Comparison of ENCODE assay signal across 12 mouse cellular contexts in genomic region chr4:145147006-145147961, GRCm38 (mm10). TPM values are rescaled to one million over a fixed set of nuclear protein-coding genes. Genes with fewer than 3 reads are reported as not detected.
DNase-seq lines count a peak whose midpoint lies in the region; ATAC-seq lines count a peak whose summit lies in the region.
"Had no signal": no experiment of that assay in that cellular context is flagged by ENCODE, and none has a peak within 500 bp of the region (broad histone marks: within the 10 kb centered on the region; RNA-seq: fewer than 3 reads in every experiment).

No protein-coding gene starts in this region.

- H3K4me3 ChIP-seq in neural tube, embryonic 15.5 days (replicated peaks), result no peak overlapping the region
- H3K4me3 ChIP-seq: embryonic facial prominence, embryonic 13.5 days had no signal

- H3K9me3 ChIP-seq in neural tube, embryonic 15.5 days (replicated peaks), result no peaks in the 10 kb centered on the region
- H3K9me3 ChIP-seq: embryonic facial prominence, embryonic 13.5 days had no signal

- no peak overlapping the region for H3K4me2 ChIP-seq in neural tube, embryonic 15.5 days
- H3K4me2 ChIP-seq: embryonic facial prominence, embryonic 13.5 days had no signal

- ATAC-seq in neural tube, embryonic 15.5 days (ENCODE audit: low FRiP score), result 0 out of 2 replicates have a peak, but pooled peaks have one; percentile 5
- ATAC-seq: hindbrain, embryonic 16.5 days had no signal

- no peaks in the 10 kb centered on the region for H3K4me1 ChIP-seq in neural tube, embryonic 15.5 days
- H3K4me1 ChIP-seq: embryonic facial prominence, embryonic 13.5 days had no signal

- no peak overlapping the region for H3K27ac ChIP-seq in neural tube, embryonic 15.5 days (replicated peaks)
- H3K27ac ChIP-seq: embryonic facial prominence, embryonic 13.5 days had no signal

- H3K36me3 ChIP-seq in neural tube, embryonic 15.5 days, result peaks cover 79% of the 10 kb centered on the region

- WGBS in neural tube, embryonic 15.5 days, result 85% methylated on average over 5 of the region's 5 CpGs

- no peak overlapping the region for H3K9ac ChIP-seq in neural tube, embryonic 15.5 days (replicated peaks)
- H3K9ac ChIP-seq: embryonic facial prominence, embryonic 13.5 days had no signal

- DNase-seq in neural tube, embryonic 10.5 days (ENCODE audit: extremely low spot score, low spot score), result no peak
- peak; percentile 21 for DNase-seq in heart, postnatal 4 days
- peak; percentile 10 to 17 for DNase-seq in kidney, postnatal 36 days
- peak; percentile 31 to 35 for DNase-seq in thymus, postnatal 36 days
- DNase-seq in yolk sac, embryonic 10.5 days (ENCODE audit: low spot score), result no peak
- DNase-seq in MN1 (ENCODE audit: low spot score), result no peak
- DNase-seq: adrenal gland, postnatal 25 days; cerebellum, adult 11-12 months; right cerebral cortex, adult 18-20 months had no signal

- no peaks in the 10 kb centered on the region for H3K27me3 ChIP-seq in neural tube, embryonic 15.5 days (replicated peaks)
- H3K27me3 ChIP-seq: embryonic facial prominence, embryonic 13.5 days had no signal

RNA-seq across cellular contexts. Expression of gene Vps13d, which starts 47.5 kb away (rescaled TPM):
- polyA plus RNA-seq in neural tube, embryonic 15.5 days (2015; fragmentation: Nextera tagmentation; extraction: Ambion mirVana), result 7.8 and 8.3 TPM in 2 replicates
- 10 to 100 TPM; 67.7 to 68.9 TPM for total RNA-seq in heart, postnatal 4 days (2021)

Comparison
In these comparisons a context has a peak if more than half of its experiments do, and no peak if none do; other contexts are left out.
1. DNase-seq: peak in heart, postnatal 4 days (single experiment), kidney, postnatal 36 days (2 of 2) and thymus, postnatal 36 days (2 of 2); none in neural tube, embryonic 10.5 days (single experiment), yolk sac, embryonic 10.5 days (single experiment) and MN1 (single experiment).